26 mouse cellular contexts compared by ENCODE assay signal in the genomic region with DNA sequence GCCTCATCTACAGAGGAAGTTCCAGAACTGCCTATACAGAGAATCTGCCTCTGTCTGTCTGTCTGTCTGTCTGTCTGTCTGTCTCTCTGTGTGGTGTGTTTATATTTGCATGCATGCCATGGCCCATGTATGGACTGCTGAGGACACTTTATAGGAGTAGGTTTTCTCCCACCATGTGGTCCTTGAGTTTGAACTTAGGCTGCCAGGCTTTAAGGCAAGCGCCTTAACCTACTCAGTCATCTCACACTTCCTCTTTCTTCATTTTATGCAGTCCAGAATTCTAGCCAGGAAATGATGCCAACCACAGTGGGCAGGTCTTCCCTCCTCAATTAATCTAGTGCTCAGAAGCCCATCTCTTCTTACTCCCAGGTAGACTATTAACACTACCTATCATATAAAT. TPM values are rescaled to one million over a fixed set of nuclear protein-coding genes. Genes with fewer than 3 reads are reported as not detected.
DNase-seq lines count a peak whose midpoint lies in the region; ATAC-seq and TF ChIP-seq lines count a peak whose summit lies in the region.
"Had no signal": no experiment of that assay in that cellular context is flagged by ENCODE, and none has a peak within 500 bp of the region (broad histone marks: within the 10 kb centered on the region; RNA-seq: fewer than 3 reads in every experiment).

No protein-coding gene starts in this region.

- no peak for TF ChIP-seq POLR2A in bone marrow macrophage, adult 2 months (IDR thresholded peaks at IDR 0.05; ENCODE audit: borderline replicate concordance, low read depth, low read length)

- peak; percentile 21 for DNase-seq in kidney, adult 9 months
- DNase-seq in kidney, adult 8-10 months: no peak
- peak; percentile 73 for DNase-seq in A20 (ENCODE audit: low read depth, low spot score)
- no peak for DNase-seq in cerebellum, adult 9-10 months
- DNase-seq: adrenal gland, postnatal 25 days; cerebellum, postnatal 14 days; embryo, embryonic 11 days; gastrocnemius, postnatal 10 days; heart, adult 18-20 months; heart, postnatal 10 days; liver; liver, postnatal 0 days; right cerebral cortex, adult 18-20 months; right cerebral cortex, postnatal 4 days had no signal

- H3K4me3 ChIP-seq in bone marrow macrophage, adult 2 months (ENCODE audit: insufficient read depth, low read length): no peak overlapping the region
- H3K4me3 ChIP-seq: forebrain, embryonic 15.5 days; heart, embryonic 12.5 days; limb, embryonic 10.5 days; midbrain, embryonic 15.5 days; myocyte; neural tube, embryonic 13.5 days had no signal

- H3K27ac ChIP-seq in bone marrow macrophage, adult 2 months (ENCODE audit: insufficient read depth, low read depth, low read length): peak overlapping the region; percentile 55
- H3K27ac ChIP-seq: forebrain, embryonic 15.5 days; hindbrain, postnatal 0 days; limb, embryonic 10.5 days; midbrain, embryonic 15.5 days; neural tube, embryonic 13.5 days had no signal

- TF ChIP-seq CTCF in bone marrow macrophage, adult 2 months (IDR thresholded peaks at IDR 0.05; ENCODE audit: low read depth, low read length): no peak

- peaks cover 17% of the 10 kb centered on the region for H3K4me1 ChIP-seq in bone marrow macrophage, adult 2 months (ENCODE audit: control insufficient read depth, insufficient read depth, low read length)
- H3K4me1 ChIP-seq: heart, embryonic 12.5 days had no signal

- ATAC-seq in monocyte, adult 5-6 weeks (replicated peaks; ENCODE audit: insufficient number of reproducible peaks, low FRiP score, low TSS enrichment, poor library complexity, severe bottlenecking): 0 out of 2 replicates have a peak, but pooled peaks have one; percentile 15
- no peak for ATAC-seq in erythroblast, adult 5-6 weeks (replicated peaks; ENCODE audit: low FRiP score, poor library complexity, severe bottlenecking)
- ATAC-seq: forebrain, embryonic 15.5 days; hindbrain, postnatal 0 days; intestine, embryonic 16.5 days; liver, postnatal 0 days; lung, postnatal 0 days; midbrain, embryonic 15.5 days had no signal

RNA-seq across cellular contexts. Expression of a gene that starts 4.1 kb away (rescaled TPM):
- polyA plus RNA-seq in bone marrow macrophage, adult 2 months (2012; ENCODE audit: insufficient read depth, insufficient read length, missing spikeins): 85.5 and 107 TPM in 2 replicates
- total RNA-seq in monocyte, adult 5-6 weeks (2017): 156 to 218 TPM (median 185 TPM) in 3 replicates
- total RNA-seq in erythroblast, adult 5-6 weeks (2015; ENCODE audit: low replicate concordance): 23.1 and 36.6 TPM in 2 replicates
- 28.7 and 35.5 TPM in 2 replicates for total RNA-seq in erythroblast, adult 5-6 weeks (2017; ENCODE audit: low replicate concordance)

Comparison
In these comparisons a context has a peak if more than half of its experiments do, and no peak if none do; other contexts are left out.
1. DNase-seq: peak in kidney, adult 9 months (single experiment) and A20 (single experiment); none in kidney, adult 8-10 months (0 of 2) and cerebellum, adult 9-10 months (single experiment).